Mouse (Mus musculus): ENCODE measurements around the gene Rxrg. TPM values are rescaled to one million over a fixed set of nuclear protein-coding genes. Genes with fewer than 3 reads are reported as not detected.

Rxrg gene
- polyA plus RNA-seq, 1 experiment from 2014 or later, result 26.4 TPM

Other genes starting within 250 kb of the Rxrg start
- gene Aldh9a1, start 248.4 kb upstream of the Rxrg start, polyA plus RNA-seq (2014; fragmentation: Nextera tagmentation; extraction: Ambion mirVana), result 29.2 and 34.8 TPM in 2 replicates
- 188 and 226 TPM in 2 replicates for gene Mgst3, start 204.5 kb upstream of the Rxrg start, polyA plus RNA-seq (2014; fragmentation: Nextera tagmentation; extraction: Ambion mirVana)
- gene Lrrc52, start 131.6 kb upstream of the Rxrg start, polyA plus RNA-seq (2014; fragmentation: Nextera tagmentation; extraction: Ambion mirVana), result not detected in 2 replicates
- gene Lmx1a, start 90.9 kb downstream of the Rxrg start, polyA plus RNA-seq (2014; fragmentation: Nextera tagmentation; extraction: Ambion mirVana), result 0.25 and 0.55 TPM in 2 replicates

Measured in neural tube, embryonic 14.5 days (tissue).